Mouse (Mus musculus) testis, adult 2 months (tissue): ENCODE data around the gene Mylk2.

Source experiments
- CTCF ChIP-seq: fragments of 200-500 bp; IDR thresholded peaks from 2 replicates; pipeline ENCODE4 v1.5.1; 2012; ENCODE audit warnings: low read depth, mild to moderate bottlenecking, inconsistent platforms, low read length, moderate library complexity; ENCODE audit not compliant: control insufficient read depth, insufficient read depth, insufficient replicate concordance
- POLR2A ChIP-seq: fragments of 200-500 bp; IDR thresholded peaks from 2 replicates; pipeline ENCODE4 v1.6.1; 2012; ENCODE audit warnings: low read depth, mild to moderate bottlenecking, inconsistent platforms, low read length, moderate library complexity; ENCODE audit not compliant: control insufficient read depth

DNA sequence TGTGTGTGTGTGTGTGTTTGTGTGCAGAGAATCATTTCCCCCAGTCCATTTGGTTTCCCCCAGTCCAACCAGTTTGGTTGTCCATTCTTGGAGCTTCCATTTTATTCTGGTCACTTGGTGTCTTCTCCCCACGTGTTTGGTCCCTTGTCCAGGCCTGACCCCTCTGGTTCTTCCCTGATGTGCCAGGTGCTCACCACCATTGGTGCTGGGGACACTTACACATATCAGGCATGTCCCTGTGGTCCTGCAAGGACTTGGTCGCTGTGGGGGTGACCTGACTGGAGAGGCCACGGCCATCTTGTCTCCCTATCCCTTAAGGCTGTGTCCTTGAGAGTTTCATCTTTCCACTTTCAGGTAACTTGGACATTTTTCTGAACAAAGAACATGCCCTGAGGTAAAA is 14.2 kb upstream of the Mylk2 start:
- TF ChIP-seq POLR2A (no peak), CTCF (no peak)
